Mouse (Mus musculus): ENCODE measurements around the gene Tshz2. TPM values are rescaled to one million over a fixed set of nuclear protein-coding genes. Genes with fewer than 3 reads are reported as not detected.
"Not testable (repeated sequence)": the region's sequence is repeated elsewhere in the genome, so short reads cannot be mapped to it uniquely, and the experiment has no call there.

Tshz2 gene
- polyA plus RNA-seq, 1 experiment from 2014 or later = 2.3 TPM

DNA sequence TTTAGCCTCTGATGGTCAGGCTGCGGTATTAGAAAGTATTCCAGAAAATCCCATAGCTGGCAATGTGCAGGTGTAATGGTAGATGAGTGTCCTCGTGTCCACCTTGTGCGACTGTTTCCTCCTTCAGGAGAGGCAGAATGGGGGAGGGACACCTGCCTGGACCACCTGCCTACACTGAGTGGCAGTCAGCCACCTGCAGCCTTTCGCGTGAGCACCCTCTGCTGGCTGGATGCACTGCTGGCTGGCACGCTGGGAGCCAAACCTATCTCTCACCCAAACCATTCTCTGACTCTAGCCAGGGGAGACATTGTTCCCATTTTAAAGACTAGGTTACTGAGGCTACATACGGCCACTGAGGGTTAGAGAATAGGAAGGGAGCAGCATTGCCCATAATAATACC is 216.3 kb downstream of the Tshz2 start:
- Histone ChIP-seq H3K27ac (replicated peaks; ENCODE audit: low read depth, low read length) (no peak overlapping the region), H3K4me3 (ENCODE audit: low read depth, low read length) (no peak overlapping the region), H3K4me1 (ENCODE audit: control insufficient read depth, insufficient read depth, low read length) (no peaks in the 10 kb centered on the region), H3K27me3 (ENCODE audit: control insufficient read depth, insufficient read depth, low read length) (no peaks in the 10 kb centered on the region), H3K9me3 (replicated peaks; ENCODE audit: control insufficient read depth, low read length) (no peaks in the 10 kb centered on the region), H3K9ac (replicated peaks; ENCODE audit: low read length) (no peak overlapping the region), H3K4me2 (ENCODE audit: low read depth, low read length) (no peak overlapping the region), H3K36me3 (replicated peaks; ENCODE audit: control insufficient read depth, insufficient read depth, low read depth, low read length) (no peaks in the 10 kb centered on the region)
- 42% methylated on average over 7 of the region's 7 CpGs for WGBS
- peak; percentile 50 for DNase-seq (ENCODE audit: low spot score)
- ATAC-seq (replicated peaks; ENCODE audit: insufficient number of reproducible peaks, low FRiP score, low TSS enrichment, low read depth) = peak; percentile 61; the same call in 1 of the 2 replicates

DNA sequence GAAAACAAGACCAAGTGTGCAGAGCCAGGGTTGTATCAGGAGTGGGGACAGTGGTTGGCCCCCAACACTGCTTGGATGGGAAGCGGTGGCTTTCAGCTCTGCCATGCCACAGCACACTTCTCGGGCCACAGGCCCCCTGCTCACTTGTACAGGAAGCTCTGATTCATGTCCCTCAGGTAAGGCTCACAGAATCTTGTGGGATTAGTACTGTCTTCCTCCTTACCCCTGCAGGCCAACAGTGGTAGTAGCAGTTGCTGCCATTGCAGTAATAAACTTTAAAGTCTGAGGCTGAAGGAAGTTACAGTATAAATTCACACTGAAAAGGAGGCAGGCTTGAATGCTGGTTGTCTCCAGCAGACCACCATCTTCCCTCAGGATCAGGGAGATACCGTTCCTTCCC is 216.7 kb downstream of the Tshz2 start:
- Histone ChIP-seq H3K27ac (replicated peaks; ENCODE audit: low read depth, low read length) (no peak overlapping the region), H3K36me3 (replicated peaks; ENCODE audit: control insufficient read depth, insufficient read depth, low read depth, low read length) (no peaks in the 10 kb centered on the region), H3K27me3 (ENCODE audit: control insufficient read depth, insufficient read depth, low read length) (no peaks in the 10 kb centered on the region), H3K4me2 (ENCODE audit: low read depth, low read length) (no peak overlapping the region), H3K9me3 (replicated peaks; ENCODE audit: control insufficient read depth, low read length) (no peaks in the 10 kb centered on the region), H3K9ac (replicated peaks; ENCODE audit: low read length) (no peak overlapping the region), H3K4me3 (ENCODE audit: low read depth, low read length) (no peak overlapping the region), H3K4me1 (ENCODE audit: control insufficient read depth, insufficient read depth, low read length) (no peaks in the 10 kb centered on the region)
- WGBS = 78% methylated on average over 3 of the region's 3 CpGs
- DNase-seq (ENCODE audit: low spot score) (no peak), ATAC-seq (replicated peaks; ENCODE audit: insufficient number of reproducible peaks, low FRiP score, low TSS enrichment, low read depth) (no peak)

DNA sequence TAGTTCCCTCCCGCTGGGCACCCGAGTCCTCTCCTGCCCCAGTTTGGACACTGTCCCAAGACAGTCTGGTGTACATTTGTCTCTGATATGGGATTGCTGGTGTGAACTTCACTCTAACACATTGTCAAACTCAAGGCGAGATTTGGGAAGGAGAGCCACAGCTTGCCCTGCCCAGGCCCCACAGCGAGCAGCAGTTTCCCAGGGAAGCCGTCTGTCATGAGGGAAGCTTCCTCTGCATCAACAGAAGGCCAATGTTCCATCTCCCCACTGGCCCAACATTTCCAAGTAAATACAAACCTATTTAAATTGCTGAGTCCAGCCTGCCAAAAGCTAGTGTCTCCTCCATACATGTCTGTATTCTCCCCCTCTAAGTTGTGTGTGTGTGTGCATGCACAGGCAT is 218.8 kb downstream of the Tshz2 start:
- WGBS = 84% methylated on average over 5 of the region's 5 CpGs

DNA sequence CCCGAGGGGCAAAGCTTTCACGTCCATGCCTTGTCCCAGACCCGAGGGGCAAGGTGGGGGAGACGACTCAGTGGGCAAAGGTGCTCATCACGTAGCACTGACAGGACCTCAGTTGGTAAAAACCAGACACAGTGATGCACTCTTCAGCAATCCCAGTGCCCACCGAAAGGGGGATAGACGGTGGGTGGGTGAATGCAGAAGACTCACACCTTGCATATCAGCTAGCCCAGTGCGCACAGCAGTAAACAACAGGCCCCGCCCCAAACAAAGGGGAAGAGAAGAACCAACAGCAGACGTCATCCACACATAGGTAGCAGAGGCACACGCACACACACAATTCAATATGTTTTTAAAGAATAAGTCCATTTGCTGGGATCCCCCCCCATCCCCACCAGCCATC is 221.7 kb downstream of the Tshz2 start:
- Histone ChIP-seq H3K27ac (replicated peaks; ENCODE audit: low read depth, low read length) (no peak overlapping the region), H3K4me3 (ENCODE audit: low read depth, low read length) (no peak overlapping the region), H3K4me1 (ENCODE audit: control insufficient read depth, insufficient read depth, low read length) (no peaks in the 10 kb centered on the region), H3K4me2 (ENCODE audit: low read depth, low read length) (no peak overlapping the region), H3K9ac (replicated peaks; ENCODE audit: low read length) (no peak overlapping the region), H3K9me3 (replicated peaks; ENCODE audit: control insufficient read depth, low read length) (no peaks in the 10 kb centered on the region), H3K36me3 (replicated peaks; ENCODE audit: control insufficient read depth, insufficient read depth, low read depth, low read length) (no peaks in the 10 kb centered on the region), H3K27me3 (ENCODE audit: control insufficient read depth, insufficient read depth, low read length) (no peaks in the 10 kb centered on the region)
- no peak for ATAC-seq (replicated peaks; ENCODE audit: insufficient number of reproducible peaks, low FRiP score, low TSS enrichment, low read depth)
- WGBS = 79% methylated on average over 11 of the region's 11 CpGs
- no peak for DNase-seq (ENCODE audit: low spot score)

More for the DNA sequence above, 218.8 kb downstream of the Tshz2 start:
- Histone ChIP-seq H3K36me3 (replicated peaks; ENCODE audit: control insufficient read depth, insufficient read depth, low read depth, low read length) (no peaks in the 10 kb centered on the region), H3K9ac (replicated peaks; ENCODE audit: low read length) (no peak overlapping the region), H3K4me3 (ENCODE audit: low read depth, low read length) (no peak overlapping the region), H3K27me3 (ENCODE audit: control insufficient read depth, insufficient read depth, low read length) (no peaks in the 10 kb centered on the region), H3K9me3 (replicated peaks; ENCODE audit: control insufficient read depth, low read length) (no peaks in the 10 kb centered on the region), H3K4me1 (ENCODE audit: control insufficient read depth, insufficient read depth, low read length) (no peaks in the 10 kb centered on the region), H3K27ac (replicated peaks; ENCODE audit: low read depth, low read length) (no peak overlapping the region), H3K4me2 (ENCODE audit: low read depth, low read length) (no peak overlapping the region)
- DNase-seq (ENCODE audit: low spot score) = no peak
- ATAC-seq (replicated peaks; ENCODE audit: insufficient number of reproducible peaks, low FRiP score, low TSS enrichment, low read depth) = no peak

DNA sequence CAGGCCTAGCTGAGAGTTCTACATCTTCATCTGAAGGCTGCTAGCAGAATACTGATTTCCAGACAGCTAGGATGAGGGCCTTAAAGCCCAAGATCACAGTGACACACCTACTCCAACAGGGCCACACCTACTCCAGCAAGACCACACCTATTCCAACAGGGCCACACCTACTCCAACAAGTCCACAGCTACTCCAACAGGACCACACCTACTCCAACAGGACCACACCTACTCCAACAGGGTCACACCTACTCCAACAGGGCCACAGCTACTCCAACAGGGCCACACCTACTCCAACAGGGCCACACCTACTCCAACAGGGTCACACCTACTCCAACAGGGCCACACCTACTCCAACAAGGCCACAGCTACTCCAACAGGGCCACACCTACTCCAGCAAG is 224.2 kb downstream of the Tshz2 start:
- not testable (repeated sequence) for H3K4me2 ChIP-seq (ENCODE audit: low read depth, low read length); DNase-seq (ENCODE audit: low spot score); H3K27me3 ChIP-seq (ENCODE audit: control insufficient read depth, insufficient read depth, low read length); ATAC-seq (replicated peaks; ENCODE audit: insufficient number of reproducible peaks, low FRiP score, low TSS enrichment, low read depth); H3K4me3 ChIP-seq (ENCODE audit: low read depth, low read length); H3K4me1 ChIP-seq (ENCODE audit: control insufficient read depth, insufficient read depth, low read length); H3K27ac ChIP-seq (replicated peaks; ENCODE audit: low read depth, low read length); H3K36me3 ChIP-seq (replicated peaks; ENCODE audit: control insufficient read depth, insufficient read depth, low read depth, low read length); H3K9me3 ChIP-seq (replicated peaks; ENCODE audit: control insufficient read depth, low read length); H3K9ac ChIP-seq (replicated peaks; ENCODE audit: low read length)

DNA sequence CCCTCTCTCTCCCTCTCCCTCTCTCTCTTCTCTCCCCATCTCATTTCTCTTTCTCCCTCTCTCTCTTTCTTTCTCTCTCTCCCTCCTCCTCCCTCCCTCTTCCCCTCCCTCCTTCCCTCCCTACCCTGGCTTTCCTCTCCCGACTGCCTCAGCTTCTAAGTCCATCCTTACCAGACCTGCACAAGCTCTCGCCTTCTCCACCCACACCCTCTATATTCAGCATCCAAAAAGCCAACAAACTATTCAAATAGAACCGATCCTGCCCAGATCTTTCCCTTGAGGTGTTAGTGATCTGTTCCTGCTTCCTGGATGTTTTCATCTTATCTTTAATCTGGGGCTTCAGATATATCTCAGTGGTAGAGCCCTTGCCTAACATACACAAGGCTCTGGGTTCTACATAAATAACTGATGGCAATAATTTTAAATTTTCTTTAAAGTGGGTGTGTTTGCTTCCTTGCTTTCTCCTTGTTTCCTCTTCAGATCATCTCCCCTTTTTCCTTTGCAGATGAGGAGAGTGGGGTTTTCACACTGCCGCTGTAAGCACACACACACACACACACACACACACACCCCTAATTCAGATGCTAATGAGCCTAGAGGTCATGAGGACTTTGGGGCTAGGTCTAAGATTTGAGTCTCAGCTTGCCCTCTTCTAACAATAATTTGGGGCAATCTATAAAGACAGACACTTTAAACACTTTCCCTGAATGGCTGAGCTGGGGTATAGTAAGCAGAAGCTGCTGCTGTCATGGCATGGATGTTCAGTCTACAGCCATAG is 226.5 kb downstream of the Tshz2 start:
- H3K27ac ChIP-seq (replicated peaks; ENCODE audit: low read depth, low read length) = no peak overlapping the region
- H3K36me3 ChIP-seq (replicated peaks; ENCODE audit: control insufficient read depth, insufficient read depth, low read depth, low read length) = no peaks in the 10 kb centered on the region
- WGBS = 55% methylated on average over 4 of the region's 4 CpGs
- no peak overlapping the region for H3K4me3 ChIP-seq (ENCODE audit: low read depth, low read length)
- no peaks in the 10 kb centered on the region for H3K9me3 ChIP-seq (replicated peaks; ENCODE audit: control insufficient read depth, low read length)
- H3K4me1 ChIP-seq (ENCODE audit: control insufficient read depth, insufficient read depth, low read length) = no peaks in the 10 kb centered on the region; the same call in 1 of the 2 replicates
- ATAC-seq (replicated peaks; ENCODE audit: insufficient number of reproducible peaks, low FRiP score, low TSS enrichment, low read depth) (no peak), DNase-seq (ENCODE audit: low spot score) (no peak)
- no peak overlapping the region for H3K9ac ChIP-seq (replicated peaks; ENCODE audit: low read length)
- H3K27me3 ChIP-seq (ENCODE audit: control insufficient read depth, insufficient read depth, low read length) = no peaks in the 10 kb centered on the region
- no peak overlapping the region for H3K4me2 ChIP-seq (ENCODE audit: low read depth, low read length)

DNA sequence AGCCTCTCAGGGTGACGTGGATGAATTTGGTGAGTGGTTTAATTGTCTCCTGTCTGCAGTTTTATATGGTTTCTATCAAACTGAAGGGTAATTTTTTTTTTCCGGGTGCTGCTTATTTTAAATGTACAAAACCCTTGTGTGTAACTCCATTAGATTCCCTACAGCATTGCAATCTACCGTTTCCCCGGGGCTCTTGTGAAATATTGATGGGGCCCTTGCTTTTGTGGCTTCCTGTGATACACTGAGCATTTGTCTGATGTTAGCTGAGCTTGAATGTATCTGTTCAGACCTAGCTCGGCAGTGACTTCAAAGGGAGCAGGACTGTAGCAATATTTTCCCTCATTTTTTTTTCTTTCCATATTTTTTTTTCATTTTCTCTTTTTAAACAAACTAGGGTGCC is 228.1 kb downstream of the Tshz2 start:
- H3K9me3 ChIP-seq (replicated peaks; ENCODE audit: control insufficient read depth, low read length) = no peaks in the 10 kb centered on the region
- no peak overlapping the region for H3K27ac ChIP-seq (replicated peaks; ENCODE audit: low read depth, low read length)
- H3K9ac ChIP-seq (replicated peaks; ENCODE audit: low read length) = no peak overlapping the region
- H3K4me2 ChIP-seq (ENCODE audit: low read depth, low read length) = no peak overlapping the region
- 50% methylated on average over 5 of the region's 5 CpGs for WGBS
- DNase-seq (ENCODE audit: low spot score) = no peak
- no peak for ATAC-seq (replicated peaks; ENCODE audit: insufficient number of reproducible peaks, low FRiP score, low TSS enrichment, low read depth)
- no peak overlapping the region for H3K4me3 ChIP-seq (ENCODE audit: low read depth, low read length)
- no peaks in the 10 kb centered on the region for H3K27me3 ChIP-seq (ENCODE audit: control insufficient read depth, insufficient read depth, low read length)
- no peaks in the 10 kb centered on the region for H3K36me3 ChIP-seq (replicated peaks; ENCODE audit: control insufficient read depth, insufficient read depth, low read depth, low read length)
- no peaks in the 10 kb centered on the region; the same call in 1 of the 2 replicates for H3K4me1 ChIP-seq (ENCODE audit: control insufficient read depth, insufficient read depth, low read length)

DNA sequence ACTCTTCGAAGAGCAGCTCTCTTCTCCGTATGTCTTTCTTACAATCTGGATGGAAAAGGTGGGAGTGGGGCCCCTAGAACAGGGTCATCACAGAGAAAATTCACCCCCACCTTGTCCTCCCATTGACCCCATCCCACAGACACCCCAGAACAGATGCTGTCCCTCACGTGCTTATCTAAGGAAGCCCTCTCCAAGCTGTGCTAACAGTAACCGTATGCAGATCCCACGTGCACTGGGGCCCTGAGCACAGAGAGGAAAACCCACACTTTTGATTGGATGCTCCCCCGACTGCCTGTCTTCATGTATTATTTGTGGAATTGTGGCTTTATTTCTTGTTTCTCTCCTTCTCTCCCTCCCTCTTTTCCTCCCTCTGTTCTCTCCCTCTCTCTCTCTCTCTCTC is 229.9 kb downstream of the Tshz2 start:
- Histone ChIP-seq H3K4me2 (ENCODE audit: low read depth, low read length) (no peak overlapping the region), H3K9me3 (replicated peaks; ENCODE audit: control insufficient read depth, low read length) (no peaks in the 10 kb centered on the region), H3K27ac (replicated peaks; ENCODE audit: low read depth, low read length) (no peak overlapping the region), H3K4me3 (ENCODE audit: low read depth, low read length) (no peak overlapping the region), H3K27me3 (ENCODE audit: control insufficient read depth, insufficient read depth, low read length) (no peaks in the 10 kb centered on the region), H3K9ac (replicated peaks; ENCODE audit: low read length) (no peak overlapping the region), H3K36me3 (replicated peaks; ENCODE audit: control insufficient read depth, insufficient read depth, low read depth, low read length) (no peaks in the 10 kb centered on the region), H3K4me1 (ENCODE audit: control insufficient read depth, insufficient read depth, low read length) (no peaks in the 10 kb centered on the region; the same call in 1 of the 2 replicates)
- ATAC-seq (replicated peaks; ENCODE audit: insufficient number of reproducible peaks, low FRiP score, low TSS enrichment, low read depth) = no peak
- DNase-seq (ENCODE audit: low spot score) = no peak
- 42% methylated on average over 6 of the region's 6 CpGs for WGBS
